Mouse (Mus musculus) spleen, postnatal 14 days (tissue): Measurements from ENCODE around the gene Krtap4-8.
"Not testable (repeated sequence)": the region's sequence is repeated elsewhere in the genome, so short reads cannot be mapped to it uniquely, and the experiment has no call there.

Experiments used
- DNase-seq, 2 experiments: peaks; one replicate each; pipeline ENCODE4 v3.0.0; 2021 to 2022; ENCODE audit warnings: low spot score in 2 of 2

Gene Krtap4-8

DNA sequence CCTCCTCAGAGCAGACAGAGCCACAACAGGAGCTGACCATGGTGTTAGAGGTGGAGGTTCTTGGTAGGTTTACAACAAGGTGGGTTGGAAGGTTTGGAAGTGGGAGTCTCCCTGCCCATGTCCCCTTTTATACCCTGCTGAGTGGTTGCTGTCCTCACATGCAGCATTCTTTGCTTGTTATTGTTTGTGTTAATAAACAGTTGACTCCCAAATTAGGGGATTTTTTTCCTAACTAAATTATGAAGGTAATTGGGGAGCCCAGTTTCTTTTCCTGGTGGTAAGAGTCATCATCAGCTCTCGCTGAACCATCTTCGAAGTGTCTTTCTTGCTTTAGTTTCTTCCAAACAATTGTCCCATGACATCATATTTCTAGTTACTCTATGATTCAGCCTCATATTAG is at the start of gene Krtap4-8:
TSS of gene Krtap4-8 (minus strand) at position 101 of the 400 bp plus-strand sequence.
- no peak for DNase-seq

DNA sequence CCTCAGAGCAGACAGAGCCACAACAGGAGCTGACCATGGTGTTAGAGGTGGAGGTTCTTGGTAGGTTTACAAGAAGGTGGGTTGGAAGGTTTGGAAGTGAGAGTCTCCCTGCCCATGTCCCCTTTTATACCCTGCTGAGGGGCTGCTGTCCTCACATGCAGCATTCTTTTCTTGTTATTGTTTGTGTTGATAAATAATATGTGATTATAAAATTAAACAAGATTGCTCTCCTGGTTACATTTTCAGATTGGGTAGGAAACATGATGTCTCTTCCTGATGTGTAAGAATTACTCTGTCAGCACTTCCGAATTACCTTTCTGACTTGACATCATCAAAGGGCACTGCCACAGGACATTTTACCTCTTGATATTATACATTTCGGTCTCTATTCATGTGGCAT is 35.1 kb upstream of the Krtap4-8 start, which contains the start of gene Gm11564:
TSS of gene Gm11564 (minus strand) at position 101 of the 400 bp plus-strand sequence.
- DNase-seq: not testable (repeated sequence)

DNA sequence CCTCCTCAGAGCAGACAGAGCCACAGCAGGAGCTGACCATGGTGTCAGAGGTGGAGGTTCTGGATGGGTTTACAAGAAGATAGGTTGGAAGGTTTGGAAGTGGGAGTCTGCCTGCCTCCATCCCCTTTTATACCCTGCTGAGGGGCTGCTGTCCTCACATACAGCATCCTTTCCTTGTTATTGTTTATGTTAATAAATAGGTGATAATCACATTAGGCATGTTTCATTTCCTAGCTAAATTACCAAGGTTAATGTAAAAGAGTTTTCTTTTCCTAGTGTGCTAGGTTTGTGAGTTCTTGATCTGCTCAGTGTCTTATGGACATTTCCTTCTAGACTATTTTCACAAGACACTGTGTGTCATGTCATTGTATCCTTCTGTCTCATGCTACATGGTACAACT is 29.3 kb upstream of the Krtap4-8 start, which contains the start of gene Krtap4-13:
TSS of gene Krtap4-13 (minus strand) at position 101 of the 400 bp plus-strand sequence.
- not testable (repeated sequence) for DNase-seq

DNA sequence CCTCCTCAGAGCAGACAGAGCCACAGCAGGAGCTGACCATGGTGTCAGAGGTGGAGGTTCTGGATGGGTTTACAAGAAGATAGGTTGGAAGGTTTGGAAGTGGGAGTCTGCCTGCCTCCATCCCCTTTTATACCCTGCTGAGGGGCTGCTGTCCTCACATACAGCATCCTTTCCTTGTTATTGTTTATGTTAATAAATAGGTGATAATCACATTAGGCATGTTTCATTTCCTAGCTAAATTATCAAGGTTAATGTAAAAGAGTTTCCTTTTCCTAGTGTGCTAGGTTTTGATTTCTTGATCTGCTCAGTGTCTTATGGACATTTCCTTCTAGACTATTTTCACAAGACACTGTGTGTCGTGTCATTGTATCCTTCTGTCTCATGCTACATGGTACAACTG is 23.8 kb upstream of the Krtap4-8 start, which contains the start of gene Gm11554:
TSS of gene Gm11554 (minus strand) at position 101 of the 400 bp plus-strand sequence.
- DNase-seq: not testable (repeated sequence)

DNA sequence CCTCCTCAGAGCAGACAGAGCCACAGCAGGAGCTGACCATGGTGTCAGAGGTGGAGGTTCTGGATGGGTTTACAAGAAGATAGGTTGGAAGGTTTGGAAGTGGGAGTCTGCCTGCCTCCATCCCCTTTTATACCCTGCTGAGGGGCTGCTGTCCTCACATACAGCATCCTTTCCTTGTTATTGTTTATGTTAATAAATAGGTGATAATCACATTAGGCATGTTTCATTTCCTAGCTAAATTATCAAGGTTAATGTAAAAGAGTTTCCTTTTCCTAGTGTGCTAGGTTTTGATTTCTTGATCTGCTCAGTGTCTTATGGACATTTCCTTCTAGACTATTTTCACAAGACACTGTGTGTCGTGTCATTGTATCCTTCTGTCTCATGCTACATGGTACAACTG is 18.3 kb upstream of the Krtap4-8 start, which contains the start of gene Gm11569:
TSS of gene Gm11569 (minus strand) at position 101 of the 400 bp plus-strand sequence.
- DNase-seq: not testable (repeated sequence)

DNA sequence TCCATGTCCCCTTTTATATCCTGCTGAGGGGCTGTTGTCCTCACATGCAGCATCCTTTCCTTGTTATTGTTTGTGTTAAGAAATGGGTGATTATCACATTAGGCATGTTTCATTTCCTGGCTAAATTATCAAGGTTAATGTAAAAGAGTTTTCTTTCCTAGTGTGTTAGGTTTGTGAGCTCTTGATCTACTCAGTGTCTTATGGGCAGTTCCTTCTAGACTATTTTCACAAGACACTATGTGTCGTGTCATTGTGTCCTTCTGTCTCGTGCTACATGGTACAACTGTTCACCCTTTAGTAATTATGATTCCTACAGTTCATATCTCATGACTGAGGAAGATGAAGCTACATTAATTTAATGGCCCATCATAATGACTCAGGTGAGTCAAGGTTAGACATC is 12.9 kb upstream of the Krtap4-8 start, which contains the start of gene Gm11596:
TSS of gene Gm11596 (minus strand) at position 101 of the 400 bp plus-strand sequence.
- DNase-seq: no peak

DNA sequence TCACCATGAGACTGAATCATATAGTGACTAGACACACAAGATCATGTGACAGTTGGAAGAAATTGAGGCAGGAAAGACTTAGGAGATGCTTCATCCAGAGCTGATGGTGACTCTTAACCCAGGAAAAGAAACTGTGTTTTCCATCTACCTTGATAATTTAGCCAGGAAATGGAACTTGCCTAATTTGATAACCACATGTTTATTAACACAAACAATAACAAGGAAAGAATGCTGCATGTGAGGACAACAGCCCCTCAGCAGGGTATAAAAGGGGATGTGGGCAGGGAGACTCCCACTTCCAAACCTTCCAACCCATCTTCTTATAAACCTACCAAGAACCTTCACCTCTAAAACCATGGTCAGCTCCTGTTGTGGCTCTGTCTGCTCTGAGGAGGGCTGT is 4.4 kb upstream of the Krtap4-8 start, which contains the start of gene Krtap4-9:
TSS of gene Krtap4-9 (plus strand) at position 301 of the 400 bp plus-strand sequence.
- DNase-seq: not testable (repeated sequence)

DNA sequence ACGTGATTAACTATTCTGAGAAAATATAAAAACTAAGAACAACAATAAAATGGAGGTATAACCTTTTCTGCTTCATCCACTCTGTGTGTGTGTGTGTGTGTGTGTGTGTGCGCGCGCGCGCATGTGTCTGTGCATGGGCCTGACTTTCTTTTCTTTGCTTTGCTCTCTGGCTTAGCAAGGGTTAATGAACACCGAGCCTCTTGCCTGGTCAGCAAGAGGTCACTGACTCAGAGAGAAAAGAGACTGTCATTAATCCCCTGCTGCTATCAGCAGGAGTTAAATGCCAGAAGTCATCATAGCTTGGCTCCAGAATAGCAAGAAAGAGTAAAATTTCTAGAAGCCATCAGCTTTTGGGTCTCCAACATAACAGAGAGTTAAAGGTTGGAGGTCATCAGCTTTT is 2.1 kb downstream of the Krtap4-8 start:
- no peak for DNase-seq

DNA sequence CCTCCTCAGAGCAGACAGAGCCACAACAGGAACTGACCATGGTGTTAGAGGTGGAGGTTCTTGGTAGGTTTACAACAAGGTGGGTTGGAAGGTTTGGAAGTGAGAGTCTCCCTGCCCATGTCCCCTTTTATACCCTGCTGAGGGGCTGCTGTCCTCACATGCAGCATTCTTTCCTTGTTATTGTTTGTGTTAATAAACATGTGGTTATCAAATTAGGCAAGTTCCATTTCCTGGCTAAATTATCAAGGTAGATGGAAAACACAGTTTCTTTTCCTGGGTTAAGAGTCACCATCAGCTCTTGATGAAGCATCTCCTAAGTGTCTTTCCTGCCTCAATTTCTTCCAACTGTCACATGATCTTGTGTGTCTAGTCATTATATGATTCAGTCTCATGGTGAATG is 7.7 kb downstream of the Krtap4-8 start, which contains the start of gene Gm11595:
TSS of gene Gm11595 (minus strand) at position 101 of the 400 bp plus-strand sequence.
- not testable (repeated sequence) for DNase-seq

DNA sequence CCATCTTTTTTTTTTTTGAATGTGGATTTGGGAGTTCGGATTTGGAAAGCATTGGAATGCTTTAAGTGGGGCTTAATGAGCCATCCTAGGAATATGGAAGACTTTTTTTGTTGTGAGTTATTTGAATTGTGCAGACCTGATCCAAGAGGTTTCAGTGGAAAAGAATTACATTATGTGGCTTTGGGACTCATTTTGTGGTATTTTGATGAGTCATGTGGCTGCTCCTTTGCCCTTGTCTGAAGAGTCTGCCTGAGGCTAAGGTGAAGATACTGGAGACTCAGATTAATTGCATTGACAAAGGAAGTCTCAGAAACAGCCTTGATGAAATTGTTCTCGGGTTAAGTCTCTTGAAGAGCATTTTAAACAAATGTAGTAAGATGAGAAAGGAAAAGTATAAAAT is 12.1 kb downstream of the Krtap4-8 start:
- DNase-seq: no peak

DNA sequence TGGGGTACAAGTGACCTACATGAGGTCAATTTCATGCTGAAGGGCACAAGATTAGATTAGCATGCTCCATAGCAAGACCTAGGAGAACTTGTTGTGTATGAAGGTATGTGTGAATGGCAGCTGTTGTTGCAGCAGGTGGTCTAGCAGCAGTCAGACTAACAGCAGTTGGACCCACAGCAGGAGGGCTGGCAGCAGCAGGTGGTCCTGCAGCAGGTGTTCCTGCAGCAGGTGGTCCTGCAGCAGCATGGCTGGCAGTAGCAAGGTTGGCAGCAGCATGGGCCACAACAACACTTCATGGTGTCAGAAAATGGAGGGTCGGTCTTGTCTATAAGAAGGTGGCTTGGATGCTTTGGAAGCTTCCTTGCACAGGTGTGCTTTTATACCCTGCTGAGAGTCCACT is 21.6 kb downstream of the Krtap4-8 start:
- no peak for DNase-seq

DNA sequence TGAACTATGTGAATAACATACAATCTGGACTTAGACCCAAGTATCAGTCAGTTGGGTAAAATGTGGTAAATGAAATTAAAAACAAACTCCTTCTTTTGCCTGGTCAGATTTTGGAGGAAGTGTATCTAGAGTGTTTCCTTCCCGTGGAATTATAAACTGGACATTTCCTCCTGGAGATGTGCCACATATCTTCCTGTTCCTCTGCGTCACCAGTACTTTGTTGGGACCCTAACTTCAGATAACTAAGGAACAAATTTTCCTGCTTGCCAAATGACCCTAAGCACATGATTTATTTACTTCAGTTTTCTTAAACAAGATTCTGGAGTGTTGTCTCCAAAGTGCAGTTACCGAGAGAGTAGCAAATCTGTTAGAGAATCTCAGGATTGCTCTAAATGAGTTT is 36.5 kb downstream of the Krtap4-8 start:
- no peak for DNase-seq

DNA sequence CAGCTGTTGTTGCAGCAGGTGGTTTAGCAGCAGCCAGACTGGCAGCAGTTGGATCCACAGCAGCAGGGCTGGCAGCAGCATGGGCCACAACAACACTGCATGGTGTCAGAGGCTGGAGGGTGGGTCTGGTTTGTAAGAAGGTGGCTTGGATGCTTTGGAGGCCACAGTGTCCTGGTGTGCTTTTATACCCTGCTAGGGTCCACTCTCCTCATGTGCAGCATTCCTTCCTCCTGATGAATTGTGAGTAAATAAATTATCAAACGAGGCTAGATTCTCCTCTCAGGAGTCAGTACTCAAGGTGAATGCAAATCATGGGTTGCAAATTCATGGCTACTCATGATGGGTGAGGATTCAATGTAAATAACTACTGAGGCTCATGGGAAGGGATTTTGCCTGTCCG is 46.3 kb downstream of the Krtap4-8 start, which contains the start of gene Gm14180:
TSS of gene Gm14180 (minus strand) at position 101 of the 400 bp plus-strand sequence.
- no peak for DNase-seq
